Mouse (Mus musculus): ENCODE results near the gene Chp1. TPM values are rescaled to one million over a fixed set of nuclear protein-coding genes. Genes with fewer than 3 reads are reported as not detected.

Gene Chp1
- polyA plus RNA-seq, 1 experiment from 2014 or later: 68.6 TPM

GRCm38 (mm10) chr2:119538802-119539201, 8.7 kb upstream of the Chp1 start:
- 82% methylated on average over 9 of the region's 9 CpGs for WGBS
- no peak for ATAC-seq (ENCODE audit: insufficient number of reproducible peaks, insufficient read depth, low FRiP score, low TSS enrichment, low read depth)
- Histone ChIP-seq H3K4me1 (no peaks in the 10 kb centered on the region), H3K9me3 (no peaks in the 10 kb centered on the region), H3K36me3 (no peaks in the 10 kb centered on the region), H3K4me3 (no peak overlapping the region), H3K4me2 (no peak overlapping the region), H3K9ac (no peak overlapping the region), H3K27me3 (no peaks in the 10 kb centered on the region), H3K27ac (no peak overlapping the region)

GRCm38 (mm10) chr2:119542106-119542505, 5.4 kb upstream of the Chp1 start:
- 27% methylated on average over 1 of the region's 1 CpGs for WGBS
- H3K36me3 ChIP-seq: no peaks in the 10 kb centered on the region
- no peak overlapping the region for H3K4me3 ChIP-seq
- no peak overlapping the region for H3K9ac ChIP-seq
- no peak for ATAC-seq (ENCODE audit: insufficient number of reproducible peaks, insufficient read depth, low FRiP score, low TSS enrichment, low read depth)
- H3K9me3 ChIP-seq: no peaks in the 10 kb centered on the region
- no peak overlapping the region for H3K27ac ChIP-seq
- H3K4me1 ChIP-seq: peaks cover 7% of the 10 kb centered on the region; the same call in 1 of the 2 replicates
- no peak overlapping the region for H3K4me2 ChIP-seq
- no peaks in the 10 kb centered on the region for H3K27me3 ChIP-seq

- no peak overlapping the region for H3K4me2 ChIP-seq
- H3K4me1 ChIP-seq: peaks cover 12% of the 10 kb centered on the region
- no peaks in the 10 kb centered on the region for H3K36me3 ChIP-seq
- H3K27me3 ChIP-seq: no peaks in the 10 kb centered on the region
- no peak overlapping the region for H3K27ac ChIP-seq
- no peaks in the 10 kb centered on the region for H3K9me3 ChIP-seq
- ATAC-seq (ENCODE audit: insufficient number of reproducible peaks, insufficient read depth, low FRiP score, low TSS enrichment, low read depth): no peak
- 61% methylated on average over 2 of the region's 2 CpGs for WGBS
- no peak overlapping the region for H3K9ac ChIP-seq
- no peak overlapping the region for H3K4me3 ChIP-seq
Observed at GRCm38 (mm10) chr2:119543656-119544055, 3.8 kb upstream of the Chp1 start.

- H3K27me3 ChIP-seq: no peaks in the 10 kb centered on the region
- peaks cover 21% of the 10 kb centered on the region for H3K4me1 ChIP-seq
- H3K9me3 ChIP-seq: no peaks in the 10 kb centered on the region
- no peaks in the 10 kb centered on the region for H3K36me3 ChIP-seq
- peak overlapping the region; percentile 68 for H3K4me2 ChIP-seq
- peak overlapping the region; percentile 85 for H3K9ac ChIP-seq
- peak overlapping the region; percentile 83 for H3K27ac ChIP-seq
- WGBS: under 1% methylated on average over 30 of the region's 30 CpGs
- peak overlapping the region; percentile 77 for H3K4me3 ChIP-seq
- ATAC-seq (ENCODE audit: insufficient number of reproducible peaks, insufficient read depth, low FRiP score, low TSS enrichment, low read depth): peak; percentile 72
Observed at GRCm38 (mm10) chr2:119546848-119547521, 512 bp upstream of the Chp1 start.

- Histone ChIP-seq H3K4me3 (peak overlapping the region; percentile 77), H3K4me1 (peaks cover 21% of the 10 kb centered on the region), H3K27me3 (no peaks in the 10 kb centered on the region), H3K4me2 (peak overlapping the region; percentile 68), H3K9me3 (no peaks in the 10 kb centered on the region), H3K27ac (no peak overlapping the region), H3K9ac (peak overlapping the region; percentile 85), H3K36me3 (no peaks in the 10 kb centered on the region)
- ATAC-seq (ENCODE audit: insufficient number of reproducible peaks, insufficient read depth, low FRiP score, low TSS enrichment, low read depth): no peak
- WGBS: 10% methylated on average over 3 of the region's 3 CpGs
Observed at GRCm38 (mm10) chr2:119548371-119548660, 819 bp downstream of the Chp1 start.

GRCm38 (mm10) chr2:119548691-119549090, 1.2 kb downstream of the Chp1 start:
- ATAC-seq (ENCODE audit: insufficient number of reproducible peaks, insufficient read depth, low FRiP score, low TSS enrichment, low read depth): no peak
- Histone ChIP-seq H3K27me3 (no peaks in the 10 kb centered on the region), H3K27ac (no peak overlapping the region), H3K4me2 (peak overlapping the region; percentile 68), H3K4me1 (peaks cover 21% of the 10 kb centered on the region), H3K36me3 (no peaks in the 10 kb centered on the region), H3K4me3 (peak overlapping the region; percentile 77), H3K9me3 (no peaks in the 10 kb centered on the region), H3K9ac (peak overlapping the region; percentile 85; the same call in 1 of the 2 replicates)
- 64% methylated on average over 5 of the region's 5 CpGs for WGBS

- H3K36me3 ChIP-seq: no peaks in the 10 kb centered on the region
- H3K4me3 ChIP-seq: no peak overlapping the region
- no peak overlapping the region for H3K4me2 ChIP-seq
- WGBS: 74% methylated on average over 2 of the region's 2 CpGs
- no peak overlapping the region for H3K9ac ChIP-seq
- H3K4me1 ChIP-seq: peaks cover 21% of the 10 kb centered on the region
- no peaks in the 10 kb centered on the region for H3K27me3 ChIP-seq
- no peak overlapping the region for H3K27ac ChIP-seq
- ATAC-seq (ENCODE audit: insufficient number of reproducible peaks, insufficient read depth, low FRiP score, low TSS enrichment, low read depth): no peak
- no peaks in the 10 kb centered on the region for H3K9me3 ChIP-seq
Observed at GRCm38 (mm10) chr2:119549678-119550077, 2.2 kb downstream of the Chp1 start.

- H3K27me3 ChIP-seq: no peaks in the 10 kb centered on the region
- H3K4me2 ChIP-seq: no peak overlapping the region
- 81% methylated on average over 3 of the region's 3 CpGs for WGBS
- H3K4me3 ChIP-seq: no peak overlapping the region
- ATAC-seq (ENCODE audit: insufficient number of reproducible peaks, insufficient read depth, low FRiP score, low TSS enrichment, low read depth): no peak
- H3K36me3 ChIP-seq: peaks cover 7% of the 10 kb centered on the region; the same call in 1 of the 2 replicates
- no peak overlapping the region for H3K27ac ChIP-seq
- H3K9ac ChIP-seq: no peak overlapping the region
- no peaks in the 10 kb centered on the region for H3K9me3 ChIP-seq
- H3K4me1 ChIP-seq: peaks cover 7% of the 10 kb centered on the region; the same call in 1 of the 2 replicates
Observed at GRCm38 (mm10) chr2:119558039-119558438, 10.5 kb downstream of the Chp1 start.

- H3K4me3 ChIP-seq: no peak overlapping the region
- no peak overlapping the region for H3K9ac ChIP-seq
- H3K4me2 ChIP-seq: no peak overlapping the region
- no peak for ATAC-seq (ENCODE audit: insufficient number of reproducible peaks, insufficient read depth, low FRiP score, low TSS enrichment, low read depth)
- peaks cover 7% of the 10 kb centered on the region; the same call in 1 of the 2 replicates for H3K4me1 ChIP-seq
- 68% methylated on average over 7 of the region's 7 CpGs for WGBS
- H3K36me3 ChIP-seq: peaks cover 8% of the 10 kb centered on the region; the same call in 1 of the 2 replicates
- H3K27me3 ChIP-seq: no peaks in the 10 kb centered on the region
- no peaks in the 10 kb centered on the region for H3K9me3 ChIP-seq
- H3K27ac ChIP-seq: no peak overlapping the region
Observed at GRCm38 (mm10) chr2:119558737-119559340, 11.3 kb downstream of the Chp1 start.

GRCm38 (mm10) chr2:119561794-119562193, 14.3 kb downstream of the Chp1 start:
- no peak overlapping the region for H3K4me3 ChIP-seq
- H3K4me1 ChIP-seq: peaks cover 7% of the 10 kb centered on the region; the same call in 1 of the 2 replicates
- WGBS: 77% methylated on average over 3 of the region's 3 CpGs
- no peak overlapping the region for H3K4me2 ChIP-seq
- peaks cover 15% of the 10 kb centered on the region; the same call in 1 of the 2 replicates for H3K36me3 ChIP-seq
- no peak for ATAC-seq (ENCODE audit: insufficient number of reproducible peaks, insufficient read depth, low FRiP score, low TSS enrichment, low read depth)
- no peaks in the 10 kb centered on the region for H3K27me3 ChIP-seq
- no peaks in the 10 kb centered on the region for H3K9me3 ChIP-seq
- no peak overlapping the region for H3K27ac ChIP-seq
- H3K9ac ChIP-seq: no peak overlapping the region

- Histone ChIP-seq H3K4me1 (no peaks in the 10 kb centered on the region), H3K27ac (no peak overlapping the region), H3K36me3 (peaks cover 19% of the 10 kb centered on the region; the same call in 1 of the 2 replicates), H3K4me3 (no peak overlapping the region), H3K4me2 (no peak overlapping the region), H3K9me3 (no peaks in the 10 kb centered on the region), H3K27me3 (no peaks in the 10 kb centered on the region), H3K9ac (no peak overlapping the region)
- WGBS: 90% methylated on average over 4 of the region's 4 CpGs
- ATAC-seq (ENCODE audit: insufficient number of reproducible peaks, insufficient read depth, low FRiP score, low TSS enrichment, low read depth): no peak
Observed at GRCm38 (mm10) chr2:119565284-119565683, 17.8 kb downstream of the Chp1 start.

- no peaks in the 10 kb centered on the region for H3K27me3 ChIP-seq
- no peak overlapping the region for H3K4me2 ChIP-seq
- ATAC-seq (ENCODE audit: insufficient number of reproducible peaks, insufficient read depth, low FRiP score, low TSS enrichment, low read depth): no peak
- no peaks in the 10 kb centered on the region for H3K9me3 ChIP-seq
- H3K36me3 ChIP-seq: 0 out of 2 replicates have a peak, but pooled peaks cover 16% of the 10 kb centered on the region
- no peak overlapping the region for H3K4me3 ChIP-seq
- WGBS: 89% methylated on average over 7 of the region's 7 CpGs
- H3K4me1 ChIP-seq: no peaks in the 10 kb centered on the region
- H3K9ac ChIP-seq: no peak overlapping the region
- no peak overlapping the region for H3K27ac ChIP-seq
Observed at GRCm38 (mm10) chr2:119566182-119566855, 18.8 kb downstream of the Chp1 start.
